Mouse (Mus musculus) embryo, embryonic 10.5 days (tissue): Measurements from ENCODE around the gene Adprhl2.

Experiments
- DNase-seq: peaks from one replicate; pipeline ENCODE4 v3.0.0-alpha.2; 2015; ENCODE audit warnings: low spot score

Gene Adprhl2

DNA sequence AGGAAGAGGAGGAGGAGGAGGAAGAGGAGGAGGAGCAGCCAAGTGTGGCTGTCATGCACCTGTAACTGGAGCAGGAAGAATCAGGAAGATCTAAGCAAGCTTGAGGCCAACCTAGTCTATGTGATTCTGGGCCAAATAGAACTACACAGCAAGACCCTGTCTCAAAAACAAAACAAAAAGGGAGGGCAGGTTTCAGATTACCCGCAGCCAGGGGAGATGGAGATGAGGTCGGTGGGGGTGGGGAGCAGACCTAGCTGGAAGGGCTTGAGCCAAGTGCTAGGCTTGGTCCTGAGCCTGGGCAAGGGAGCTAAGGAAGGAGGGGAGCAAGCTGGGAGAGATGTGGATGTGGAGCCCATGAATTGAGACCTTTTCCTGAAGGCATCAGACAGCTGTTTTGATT lies 14.7 kb downstream of the Adprhl2 start:
- no peak for DNase-seq

DNA sequence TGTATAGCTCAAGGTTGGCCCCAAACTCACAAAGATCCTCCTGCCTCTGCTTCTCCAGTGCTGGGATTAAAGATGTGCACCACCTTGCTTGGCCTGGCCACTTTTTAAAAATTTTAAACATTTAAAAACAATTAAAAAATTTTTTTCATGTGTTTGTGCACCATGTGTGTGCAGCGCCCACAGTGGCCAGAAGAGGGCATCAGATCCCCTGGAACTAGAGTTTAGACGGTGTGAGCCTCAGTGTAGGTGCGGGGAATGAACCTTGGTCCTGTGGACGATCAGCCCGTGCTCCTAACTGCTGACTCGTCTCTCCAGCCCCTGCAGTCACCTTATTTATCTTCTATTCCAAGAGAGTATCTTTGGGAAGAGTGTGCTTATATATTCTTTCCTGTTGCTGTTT lies 15.4 kb downstream of the Adprhl2 start:
- DNase-seq: no peak

DNA sequence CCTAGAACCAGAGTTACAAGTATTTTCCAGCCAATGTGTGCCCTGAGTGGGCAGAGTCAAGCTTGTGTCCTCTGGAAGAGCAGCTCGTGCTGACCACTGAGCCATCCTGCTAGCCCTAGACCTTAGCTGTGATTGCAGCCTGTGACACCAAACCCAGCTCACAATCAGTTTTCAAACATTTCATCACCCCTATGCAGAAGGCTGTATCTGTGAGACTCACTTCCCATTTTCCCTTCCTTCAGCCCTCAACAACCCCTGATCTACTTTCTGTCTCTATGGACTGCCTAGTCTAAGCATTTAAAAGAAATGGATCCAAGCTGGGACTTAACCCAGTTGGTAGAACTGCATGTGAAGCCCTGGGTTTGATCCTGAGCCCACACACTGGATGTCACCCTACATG lies 16.1 kb downstream of the Adprhl2 start:
- no peak for DNase-seq

DNA sequence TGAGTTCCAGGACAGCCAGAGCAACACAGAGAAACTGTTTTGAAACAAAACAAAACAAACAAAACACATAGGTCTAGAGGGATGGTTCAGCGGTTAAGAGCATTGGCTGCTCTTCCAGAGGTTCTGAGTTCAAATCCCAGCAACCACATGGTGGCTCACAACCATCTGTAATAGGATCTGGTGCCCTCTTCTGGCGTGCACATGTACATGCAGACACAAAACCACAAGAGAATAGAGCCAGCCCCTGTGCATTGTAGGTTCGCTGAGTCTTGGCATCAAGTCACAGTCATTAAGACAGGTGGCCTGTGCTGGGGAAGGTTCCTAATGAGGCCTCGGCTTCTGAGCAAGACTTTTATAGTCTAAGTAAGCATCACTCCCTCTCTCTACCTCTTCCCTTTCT lies 17.6 kb downstream of the Adprhl2 start:
- no peak for DNase-seq

DNA sequence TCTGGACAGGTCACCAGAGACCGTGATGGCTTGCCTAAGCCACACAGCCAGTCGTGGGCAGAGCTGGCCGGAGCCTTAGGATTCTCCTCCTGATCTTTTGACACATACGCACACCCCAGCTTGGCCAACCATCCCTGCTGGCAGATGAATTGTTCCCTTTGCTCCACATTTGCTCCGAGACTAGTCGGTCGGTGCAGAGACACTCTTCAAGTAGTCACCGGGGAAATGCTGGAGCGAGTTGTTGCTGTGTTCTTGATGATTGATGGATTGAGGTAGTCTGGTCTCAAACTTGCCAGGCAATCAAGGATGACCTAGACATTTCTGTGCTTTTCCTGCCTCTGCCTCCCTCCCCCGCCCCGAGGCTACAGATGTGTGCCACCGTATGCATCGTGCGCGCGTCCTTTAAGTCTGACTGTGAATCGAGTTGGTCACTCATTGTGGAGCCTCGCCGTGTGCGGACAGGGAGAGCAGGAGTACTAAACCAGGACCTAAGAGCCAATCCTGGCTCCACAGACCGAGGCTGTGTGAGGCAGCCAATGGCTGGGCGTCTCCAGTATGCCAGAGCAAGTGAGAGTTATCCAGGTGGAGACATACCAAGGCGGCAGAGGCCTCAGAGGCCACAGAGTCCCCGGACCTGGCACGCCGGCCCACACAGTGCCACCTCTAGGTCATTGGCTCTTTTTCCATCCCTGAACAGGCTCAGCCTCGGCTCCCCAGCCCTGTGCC lies 19.8 kb downstream of the Adprhl2 start:
- DNase-seq: peak; percentile 48

DNA sequence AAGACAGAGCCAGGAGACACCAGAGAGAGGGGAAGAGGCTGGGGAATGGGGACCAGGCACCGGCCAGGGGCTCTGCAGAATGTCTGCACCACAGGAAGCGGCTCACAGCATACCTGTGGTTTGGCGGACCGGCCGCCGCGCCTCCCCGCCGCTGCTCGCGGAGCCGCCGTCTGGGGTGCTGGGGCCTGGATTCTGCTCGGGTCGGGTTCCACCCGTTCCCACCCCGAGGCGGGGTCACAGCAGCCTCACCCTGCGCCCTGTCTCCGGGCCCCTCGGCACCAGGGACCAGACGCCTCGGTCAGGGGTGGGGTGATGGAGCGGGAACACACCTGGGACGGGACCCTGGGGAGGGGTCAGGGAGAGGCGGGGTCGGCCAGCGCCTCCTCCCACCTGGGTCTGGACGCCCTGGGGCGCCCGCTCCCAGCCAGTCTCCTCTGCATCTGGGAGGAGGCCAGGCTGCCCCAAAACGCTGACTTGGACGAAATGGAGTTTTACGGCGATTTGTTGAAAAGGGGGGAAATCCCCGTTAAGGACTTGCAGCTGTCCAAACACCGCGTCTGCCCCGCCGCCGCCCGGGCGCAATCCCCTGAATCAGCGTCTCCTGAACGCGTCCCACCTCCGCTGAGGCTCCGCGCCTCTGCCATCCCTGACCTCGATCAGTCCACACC lies 20.5 kb downstream of the Adprhl2 start:
- DNase-seq: peak; percentile 57

DNA sequence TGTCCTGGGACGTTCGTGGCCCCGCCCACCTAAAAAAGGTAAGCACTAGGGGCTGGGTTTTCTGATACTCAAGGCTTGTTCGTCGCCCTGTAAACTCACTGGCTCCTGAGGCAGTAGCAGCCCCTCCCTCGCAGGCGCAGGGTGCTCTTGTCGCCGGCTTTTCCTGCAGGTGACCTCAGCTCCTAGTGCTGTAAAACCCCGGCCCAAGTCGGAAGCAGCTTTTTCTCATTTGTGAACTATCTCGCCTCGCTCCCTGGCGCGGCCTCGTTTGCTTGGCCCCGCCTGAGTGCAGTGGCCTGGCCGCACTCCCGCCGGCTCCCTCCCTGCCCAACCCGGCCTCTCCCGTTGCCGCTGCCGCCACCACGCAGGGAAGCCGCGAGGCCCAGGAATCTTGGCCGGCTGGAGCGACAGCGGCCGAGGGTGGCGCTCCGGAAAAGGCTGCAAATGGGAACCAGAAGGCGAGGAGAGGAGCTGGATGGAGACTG lies 24.8 kb downstream of the Adprhl2 start:
- DNase-seq: peak; percentile 68

DNA sequence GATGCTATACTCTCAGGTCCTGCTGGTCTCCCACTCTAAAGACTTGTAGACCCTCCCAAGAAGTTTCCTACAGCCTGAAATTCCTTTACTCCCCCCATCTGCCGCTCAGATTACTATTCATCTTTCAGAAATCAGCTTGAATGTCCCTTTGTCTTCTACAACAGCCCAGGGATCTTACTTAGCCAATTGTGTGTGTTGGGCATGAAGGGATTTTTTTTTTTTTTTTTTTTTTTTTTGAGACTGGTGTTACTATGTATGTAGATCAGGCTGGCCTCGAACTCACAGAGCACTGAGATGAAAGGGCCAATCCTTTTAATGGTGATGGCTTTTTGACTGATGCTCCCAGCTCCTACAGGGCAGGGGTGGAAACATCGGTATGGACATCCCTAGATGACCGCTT lies 25.6 kb downstream of the Adprhl2 start:
- DNase-seq: no peak

DNA sequence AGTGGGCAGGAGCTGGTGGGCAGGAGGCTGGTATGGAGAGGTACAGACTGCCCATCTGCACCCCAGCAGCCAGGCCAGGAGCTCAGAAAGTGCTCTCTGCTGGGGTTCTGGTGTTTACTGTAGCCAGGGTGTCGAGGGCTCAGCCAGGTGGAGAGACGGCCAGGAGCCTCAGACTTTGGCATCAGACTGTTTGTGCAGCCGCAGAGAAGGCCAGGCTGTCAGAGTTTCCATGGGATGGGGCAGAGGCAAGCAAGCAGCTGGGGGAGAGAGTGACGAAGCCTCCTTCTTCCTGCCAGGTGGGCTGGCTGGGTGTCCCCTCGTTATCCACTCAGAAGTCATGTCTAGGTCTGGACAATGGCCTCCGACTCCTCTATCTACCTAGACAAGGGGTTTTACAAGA lies 26.4 kb downstream of the Adprhl2 start:
- DNase-seq: no peak

DNA sequence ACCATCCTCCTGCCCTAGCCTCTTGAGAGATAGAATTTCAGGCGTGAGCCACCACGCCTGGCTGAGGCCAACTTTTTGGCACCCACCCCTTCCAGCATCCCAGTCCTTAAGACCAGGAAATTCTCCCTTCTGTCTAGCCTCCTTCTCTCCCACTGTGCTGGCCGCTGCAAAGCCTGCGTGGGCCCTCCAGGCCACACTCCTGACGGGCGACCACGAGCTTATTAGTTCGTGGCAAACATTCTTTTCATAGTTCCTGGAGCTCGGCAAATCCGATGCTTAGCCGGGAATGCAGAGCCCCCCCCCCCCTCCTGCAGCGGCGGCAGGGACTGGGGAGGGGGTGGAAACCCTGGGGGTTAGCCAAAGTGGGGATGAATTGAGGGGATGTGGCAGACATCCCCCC lies 30.3 kb downstream of the Adprhl2 start:
- DNase-seq: no peak

DNA sequence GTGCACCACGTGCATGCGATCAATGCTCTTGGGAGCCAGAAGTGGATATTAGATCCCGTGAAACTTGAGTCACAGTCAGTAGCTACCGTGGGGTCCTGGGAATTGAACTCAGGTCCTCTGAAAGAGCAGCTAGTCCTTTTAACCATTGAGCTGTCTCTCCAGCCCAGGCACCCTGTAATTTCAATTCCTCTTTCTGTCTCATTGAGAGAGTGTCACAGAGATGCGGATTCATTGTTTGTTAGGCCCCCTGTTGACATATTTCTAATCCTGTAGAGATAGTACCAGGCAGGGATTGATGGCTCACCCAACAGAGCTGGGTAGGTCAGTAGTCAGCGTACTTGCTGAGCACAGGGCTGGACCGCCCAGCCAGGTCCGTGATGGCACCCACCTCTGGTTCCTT lies 31.2 kb downstream of the Adprhl2 start:
- no peak for DNase-seq

DNA sequence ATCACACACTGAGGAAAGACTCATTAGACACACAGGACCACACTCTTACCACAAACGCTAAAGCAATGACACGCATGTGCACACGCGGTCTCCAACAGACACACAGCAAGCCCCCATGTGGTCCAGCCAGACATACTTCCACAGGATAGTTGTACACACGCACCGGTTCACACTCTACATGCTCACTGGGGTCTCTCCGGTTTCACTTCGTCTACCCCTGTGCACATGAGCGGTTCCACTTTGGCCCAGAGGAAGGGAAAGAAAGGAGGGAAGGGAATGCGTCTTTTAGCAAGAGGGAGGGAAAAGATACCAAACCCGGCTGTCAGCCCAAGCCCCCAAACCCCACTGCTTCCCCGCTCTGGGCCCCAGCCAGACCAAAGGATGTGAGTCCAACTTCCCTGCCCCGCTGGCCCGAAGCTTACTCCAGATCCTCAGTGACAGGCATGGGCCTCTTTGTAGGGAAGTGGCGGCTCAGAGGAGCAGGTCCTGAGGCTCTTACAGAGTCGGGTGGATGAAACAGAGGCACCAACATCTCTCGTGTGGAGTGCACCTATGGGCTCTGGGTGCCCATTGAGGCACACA lies 33.3 kb downstream of the Adprhl2 start:
- DNase-seq: no peak

DNA sequence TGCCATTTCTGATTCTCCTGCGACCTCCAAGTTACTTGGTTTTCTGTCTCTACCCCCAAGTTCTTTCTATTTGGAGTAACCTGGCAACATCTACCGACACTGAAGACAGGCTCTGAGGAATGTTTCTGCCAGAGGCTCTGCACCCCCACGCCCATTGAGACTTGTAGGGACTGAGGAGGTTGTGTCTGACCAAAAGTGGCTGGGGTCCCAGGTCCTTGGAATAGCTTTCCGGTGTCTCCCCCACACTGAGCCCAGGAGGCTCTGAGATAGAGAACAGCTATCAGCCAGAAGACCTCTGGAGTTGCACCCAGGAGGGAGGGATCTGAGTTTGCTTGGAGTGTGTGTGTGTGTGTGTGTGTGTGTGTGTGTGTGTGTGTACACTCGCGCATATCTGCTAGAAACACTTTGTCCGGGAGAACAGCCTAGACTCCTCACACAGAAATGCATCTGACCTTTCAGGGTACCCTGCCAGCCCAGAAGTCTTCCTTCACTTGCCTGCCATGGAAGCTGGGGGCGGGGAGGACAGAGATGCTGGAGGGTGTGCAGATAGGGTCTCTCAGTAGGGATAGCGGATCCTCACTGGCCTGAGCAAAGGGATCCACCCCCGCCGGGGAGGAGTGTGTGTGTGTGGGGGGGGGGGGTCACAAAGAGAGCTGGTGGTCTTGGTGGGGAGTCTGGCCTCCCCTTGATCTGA lies 34.1 kb downstream of the Adprhl2 start:
- peak; percentile 26 for DNase-seq

DNA sequence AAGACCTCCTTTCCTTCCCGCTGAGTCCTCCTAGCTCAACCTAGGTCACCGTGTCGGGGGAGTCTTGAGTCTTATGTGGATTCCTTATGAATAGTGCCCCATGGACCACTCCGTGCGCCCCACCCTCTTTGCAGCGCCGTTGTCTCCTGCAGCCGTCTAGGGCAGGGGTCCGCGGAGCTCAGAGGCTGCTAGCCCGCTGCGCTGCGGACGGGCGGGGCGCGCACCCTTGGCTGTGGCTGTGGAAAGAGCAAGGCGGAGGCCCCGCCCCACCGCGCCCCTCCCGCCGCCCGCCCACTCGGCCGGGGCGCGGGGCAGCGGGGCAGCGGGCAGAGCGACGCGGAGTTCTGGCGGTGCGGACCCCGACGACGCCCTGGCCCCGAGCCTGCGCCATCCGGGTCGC lies 35.0 kb downstream of the Adprhl2 start, which contains the start of gene Col8a2:
Gene Col8a2, plus strand, starts transcription at position 302 of the 400 bp plus-strand sequence.
- peak; percentile 26 for DNase-seq

DNA sequence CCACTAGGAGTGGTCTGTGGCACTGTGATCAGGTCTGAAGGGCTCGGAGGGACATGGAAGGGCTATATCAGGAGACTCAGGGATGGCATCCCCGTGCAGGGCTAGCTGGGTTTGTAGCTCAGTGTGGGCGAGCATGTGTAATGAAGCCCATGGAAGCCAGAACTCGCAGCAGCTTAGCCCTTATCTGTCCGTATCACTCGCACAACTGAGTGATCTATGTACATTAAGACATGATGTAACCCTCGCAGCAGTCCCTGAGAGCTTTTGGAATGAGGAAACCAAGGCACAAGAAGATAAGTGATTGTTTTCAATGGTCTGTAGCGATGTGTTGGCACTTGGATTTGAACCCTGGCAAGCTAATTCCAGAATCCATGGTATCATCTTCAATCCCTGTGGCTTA lies 37.9 kb downstream of the Adprhl2 start:
- no peak for DNase-seq

DNA sequence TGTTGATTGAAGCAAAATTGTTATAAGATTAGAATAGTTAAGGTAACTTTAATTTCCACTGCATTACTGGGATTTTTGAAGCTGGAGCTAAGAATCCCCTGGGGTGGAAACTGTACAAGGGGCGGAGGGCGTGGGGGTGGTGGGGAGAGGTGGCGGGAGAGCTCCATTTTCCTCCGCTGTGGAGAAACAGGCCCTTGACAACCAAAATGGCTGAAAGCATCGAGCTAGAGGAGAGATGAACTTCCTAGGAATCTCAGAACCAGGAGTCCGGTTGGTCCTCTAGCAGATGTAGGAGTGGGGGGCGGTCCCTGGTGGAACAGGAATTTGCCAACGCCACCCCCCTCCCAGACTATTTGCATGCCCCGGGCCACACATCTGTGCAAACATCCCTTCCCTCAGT lies 39.8 kb downstream of the Adprhl2 start:
- no peak for DNase-seq

DNA sequence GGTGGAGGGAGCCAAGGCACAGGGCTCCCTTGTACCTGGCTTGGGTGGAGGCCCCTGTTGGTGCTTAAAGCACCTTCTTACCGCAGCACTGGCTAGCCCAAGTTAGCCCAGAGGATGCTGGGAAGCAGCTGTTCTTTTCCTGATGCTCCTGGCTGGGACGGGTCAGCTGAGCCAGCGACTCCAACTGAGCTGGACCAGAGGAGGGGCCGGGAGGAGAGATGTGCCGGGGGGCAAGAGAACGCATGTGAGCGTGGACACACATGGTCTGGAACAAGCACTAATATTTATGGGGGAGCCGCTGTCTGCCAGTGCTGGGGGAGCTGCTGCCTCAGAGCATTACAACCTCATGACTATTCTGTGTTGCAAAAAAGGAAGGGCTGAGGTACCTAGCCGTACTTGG lies 42.5 kb downstream of the Adprhl2 start:
- no peak for DNase-seq

DNA sequence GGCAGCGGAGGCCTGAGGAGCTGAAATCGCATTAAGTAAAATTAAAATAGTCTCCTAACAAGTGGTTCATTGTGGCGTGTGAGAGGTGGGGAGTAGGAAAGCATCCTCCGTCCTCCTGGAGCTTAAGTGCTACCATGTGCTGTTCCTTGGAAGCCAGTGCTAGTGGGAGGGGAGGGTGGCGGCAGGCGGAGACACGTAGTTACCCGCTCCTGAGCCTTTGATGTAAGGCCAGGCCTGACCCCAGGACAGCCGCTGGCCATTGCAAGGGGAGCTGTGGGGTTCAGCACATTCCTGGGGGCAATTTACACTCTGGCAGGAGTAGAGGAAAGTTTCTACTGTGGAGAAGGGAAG lies 43.0 kb downstream of the Adprhl2 start:
- peak; percentile 68 for DNase-seq

DNA sequence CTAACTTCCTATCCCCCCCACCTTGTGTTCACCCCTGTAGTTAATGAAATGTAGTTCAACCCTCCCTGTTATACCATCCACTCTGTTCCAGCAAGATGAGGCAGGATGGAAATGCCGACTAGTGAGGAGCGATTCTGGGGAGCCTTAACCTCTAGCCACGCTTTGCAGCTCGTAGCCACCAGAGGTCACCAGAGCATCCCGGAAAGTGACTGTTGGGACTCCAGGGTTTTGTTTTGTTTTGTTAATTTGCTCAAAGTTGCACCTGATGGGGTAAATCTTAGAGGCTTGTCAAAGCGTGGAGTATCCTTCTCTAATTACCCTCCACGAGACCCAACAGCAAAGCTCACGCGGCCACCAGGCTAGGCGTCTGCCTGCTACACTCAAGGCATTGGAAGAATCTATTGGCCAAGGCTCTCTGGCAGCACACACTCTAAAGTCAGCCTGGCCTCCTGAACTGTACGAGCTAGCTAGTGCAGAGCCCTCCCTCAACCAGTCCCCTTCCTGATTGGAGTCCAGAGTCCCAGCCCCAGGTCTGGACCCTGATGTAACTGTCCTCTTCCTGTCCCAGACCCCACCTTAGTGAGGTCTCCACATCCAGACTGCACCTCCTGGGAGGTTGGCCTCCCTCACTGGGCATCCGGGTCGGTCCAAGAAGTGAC lies 43.5 kb downstream of the Adprhl2 start:
- DNase-seq: peak; percentile 86

DNA sequence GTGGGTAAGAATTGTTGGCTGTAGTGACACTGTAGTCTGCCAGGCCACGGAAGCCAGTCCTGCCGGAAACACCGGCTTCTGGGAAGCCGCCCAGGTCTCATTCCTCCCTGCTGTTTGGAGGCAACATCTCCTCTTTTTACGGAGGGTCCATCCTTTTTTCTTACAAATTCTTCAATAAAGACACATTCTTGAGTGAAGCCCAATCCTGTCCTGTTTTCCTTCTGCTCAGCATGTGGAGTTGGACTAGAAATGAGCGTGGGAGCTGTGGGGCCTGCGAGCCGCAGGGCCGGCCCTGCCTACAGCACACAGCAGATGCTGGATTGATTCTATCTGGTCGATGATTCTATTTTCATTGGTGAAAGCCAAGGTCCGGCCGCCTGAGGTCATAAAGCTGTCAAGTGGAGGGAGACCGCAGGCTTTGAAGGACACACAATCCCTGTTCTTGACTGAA lies 45.8 kb downstream of the Adprhl2 start:
- DNase-seq: no peak

DNA sequence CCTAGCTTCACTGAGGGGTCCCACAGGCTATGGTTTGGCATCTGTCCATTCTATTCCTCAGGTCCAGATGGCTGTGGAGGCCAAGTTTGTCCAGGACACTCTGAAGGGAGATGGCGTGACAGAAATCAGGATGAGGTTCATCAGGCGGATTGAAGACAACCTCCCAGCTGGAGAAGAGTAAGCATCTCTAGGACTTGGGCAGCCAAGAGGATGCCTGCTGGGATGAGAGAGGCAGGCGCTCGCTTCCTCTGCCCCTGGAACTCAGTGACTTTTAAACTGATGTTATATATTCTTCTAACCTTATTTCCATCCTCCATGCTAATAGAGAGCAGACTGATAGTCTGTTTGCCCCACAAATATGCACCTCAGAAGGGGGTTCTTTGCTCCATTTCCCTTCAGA lies 46.4 kb downstream of the Adprhl2 start:
- DNase-seq: no peak

DNA sequence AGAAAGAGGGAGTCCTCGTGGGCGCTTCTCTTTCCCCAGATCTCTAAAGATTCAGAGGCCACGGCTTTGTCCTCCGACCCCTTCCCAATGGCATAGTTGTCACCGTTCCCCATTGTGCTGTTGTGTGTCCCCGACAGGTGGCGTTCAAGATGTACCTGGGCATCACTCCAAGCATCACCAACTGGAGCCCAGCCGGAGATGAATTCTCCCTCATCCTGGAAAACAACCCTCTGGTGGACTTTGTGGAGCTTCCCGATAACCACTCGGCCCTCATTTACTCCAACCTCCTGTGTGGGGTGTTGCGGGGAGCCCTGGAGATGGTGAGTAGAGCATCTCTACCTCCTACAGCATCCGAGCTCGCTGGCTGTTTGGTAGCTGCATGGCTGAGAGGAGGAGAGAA lies 47.8 kb downstream of the Adprhl2 start:
- no peak for DNase-seq
